Mouse (Mus musculus) gastrocnemius, adult 2 months (tissue): Measurements from ENCODE around the gene Camta1. TPM values are rescaled to one million over a fixed set of nuclear protein-coding genes. Genes with fewer than 3 reads are reported as not detected.

ENCODE experiments used
- DNase-seq: peaks from one replicate; pipeline ENCODE4 v3.0.0; 2022
- H3K27ac ChIP-seq: fragments of 200-600 bp; 2 replicates; pipeline ENCODE4 v1.8.1; 2022; ENCODE audit warnings: mild to moderate bottlenecking
- H3K4me3 ChIP-seq: fragments of 200-600 bp; 2 replicates; pipeline ENCODE4 v1.8.1; 2022; ENCODE audit warnings: mild to moderate bottlenecking, moderate library complexity
- CTCF ChIP-seq: fragments of 200-600 bp; IDR thresholded peaks from 2 replicates; pipeline ENCODE4 v1.8.1; 2022; ENCODE audit warnings: antibody characterized with exemption, mild to moderate bottlenecking, moderate library complexity
- intact Hi-C: fragments of 180-260 bp; cut with DNase I; formaldehyde crosslinking; loops from one replicate; pipeline ENCODE4 v1.15.1; 2025
- total RNA-seq, 2 experiments: library from RNA; stranded (reverse); gene quantifications; 2 replicates each; pipeline ENCODE4 v1.2.3; 2021

Camta1 gene
- total RNA-seq, 2 experiments from 2014 or later: 95.9 to 126 TPM

DNA sequence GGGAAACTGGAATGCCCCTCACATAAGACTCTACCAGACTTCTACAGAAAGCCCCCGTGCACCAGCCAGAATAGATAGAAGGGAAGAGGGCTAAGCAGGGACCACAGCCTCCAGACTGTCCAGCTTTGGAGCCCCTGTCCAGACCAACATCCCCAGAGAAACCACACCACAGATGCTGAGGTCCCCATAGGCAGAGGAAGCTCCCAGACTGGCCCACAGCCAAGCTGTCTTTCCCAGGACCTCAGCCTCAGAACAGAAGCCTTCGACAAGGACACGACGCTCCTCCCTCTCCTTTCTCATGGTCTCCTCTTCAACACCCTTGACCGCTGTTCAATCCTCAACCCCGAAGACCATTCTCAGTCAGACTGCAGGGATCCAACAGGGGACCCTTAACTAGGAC is 148.0 kb downstream of the Camta1 start:
- Histone ChIP-seq H3K27ac (no peak overlapping the region), H3K4me3 (no peak overlapping the region)
- TF ChIP-seq CTCF: no peak
- no peak for DNase-seq
- intact Hi-C loops: no loop called here

DNA sequence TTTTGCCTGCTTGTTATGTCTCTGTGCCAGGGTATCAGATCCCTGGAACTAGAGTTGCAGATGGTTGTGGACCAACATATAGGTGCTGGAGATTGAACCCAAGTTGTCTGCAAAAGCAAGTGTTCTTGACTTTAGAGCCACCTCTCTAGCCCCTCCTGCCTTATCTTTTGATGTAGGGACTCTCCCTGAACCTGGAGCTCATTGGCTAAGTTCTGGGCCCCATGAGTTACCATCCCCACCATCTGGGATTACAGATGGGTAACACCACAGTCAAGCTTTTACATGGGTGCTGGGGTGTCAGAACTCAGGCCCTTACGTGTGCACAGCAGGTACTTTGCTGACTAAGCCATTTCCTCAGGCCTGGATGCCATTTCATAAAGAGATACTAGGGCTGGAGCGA is 150.3 kb downstream of the Camta1 start:
- Histone ChIP-seq H3K4me3 (no peak overlapping the region), H3K27ac (no peak overlapping the region)
- intact Hi-C loops: no loop called here
- DNase-seq: no peak
- no peak for TF ChIP-seq CTCF

DNA sequence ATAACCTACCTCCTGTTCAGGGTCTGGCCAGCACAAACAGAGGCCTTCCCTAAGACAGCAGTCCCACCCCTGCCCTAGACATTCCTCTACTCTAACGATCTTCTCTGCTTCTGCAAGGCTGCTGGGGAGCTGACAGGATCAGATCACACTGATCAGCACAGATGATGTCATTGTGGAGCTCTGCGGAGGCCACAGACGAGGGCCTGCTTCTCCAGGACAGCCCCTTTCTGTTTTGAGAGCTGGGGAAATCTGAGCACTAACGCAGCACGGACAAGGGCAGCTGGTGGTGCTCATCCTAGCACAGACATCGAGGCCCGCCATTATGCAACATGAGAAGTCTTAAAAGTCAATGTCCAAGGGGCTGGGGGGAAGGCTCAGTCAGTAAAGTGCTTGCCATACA is 151.2 kb downstream of the Camta1 start:
- no peak for DNase-seq
- TF ChIP-seq CTCF: no peak
- no peak overlapping the region for H3K27ac ChIP-seq
- H3K4me3 ChIP-seq: no peak overlapping the region
- intact Hi-C loops: no loop called here

DNA sequence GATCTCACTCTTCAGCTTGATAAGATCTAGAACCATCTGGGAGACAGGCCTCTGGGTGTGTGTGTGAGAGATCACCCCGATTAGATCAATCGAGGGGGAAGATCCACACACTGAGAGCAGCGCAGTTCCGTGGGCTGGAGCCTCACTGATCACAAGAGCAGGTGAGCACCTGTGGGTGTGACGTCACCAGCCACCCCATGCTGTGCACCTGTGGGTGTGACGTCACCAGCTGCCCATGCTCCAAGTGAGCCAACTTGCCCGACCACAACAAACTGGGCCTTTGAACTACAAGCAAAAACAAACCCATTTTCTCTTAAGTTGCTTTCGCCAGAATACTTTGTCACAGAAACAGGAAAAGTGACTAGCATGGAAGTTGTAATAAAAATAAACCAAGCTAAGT is 152.4 kb downstream of the Camta1 start:
- TF ChIP-seq CTCF: no peak
- intact Hi-C loops: no loop called here
- H3K27ac ChIP-seq: no peak overlapping the region
- H3K4me3 ChIP-seq: no peak overlapping the region
- no peak for DNase-seq

DNA sequence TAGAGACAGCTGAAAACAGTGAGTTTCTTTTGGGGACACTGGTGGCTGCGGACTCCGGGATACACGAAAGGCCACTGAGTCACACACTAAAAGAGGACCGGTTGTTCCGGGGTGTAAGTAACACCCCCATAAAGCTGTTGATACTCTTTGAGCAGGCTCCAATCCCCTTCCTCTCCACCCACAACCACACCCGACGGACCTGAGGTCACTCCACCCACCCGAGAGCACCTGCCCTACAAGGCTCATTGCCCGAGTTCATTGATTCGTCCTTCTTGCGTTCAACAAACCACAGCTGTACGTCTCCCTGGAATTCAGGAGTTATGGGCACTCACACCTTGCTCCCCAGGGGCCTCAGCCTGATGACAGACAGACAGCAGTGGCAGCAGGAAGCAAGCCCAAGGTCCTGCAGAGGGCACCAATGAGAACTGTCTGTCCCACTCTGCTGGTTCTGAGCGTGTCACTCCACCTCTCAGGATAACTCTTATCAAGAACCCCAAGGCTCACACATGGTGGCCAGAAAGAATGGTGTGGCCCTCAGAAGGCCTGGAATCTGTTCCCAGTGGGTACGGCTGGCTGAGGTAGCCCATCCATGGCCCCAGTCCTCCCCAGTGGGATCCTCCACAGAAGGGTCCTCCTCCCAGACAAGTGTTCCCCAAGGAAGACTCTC is 158.5 kb downstream of the Camta1 start:
- Histone ChIP-seq H3K27ac (no peak overlapping the region), H3K4me3 (no peak overlapping the region)
- TF ChIP-seq CTCF: no peak
- intact Hi-C loops: no loop called here
- DNase-seq: no peak

- no peak overlapping the region for H3K4me3 ChIP-seq
- intact Hi-C loops: no loop called here
- H3K27ac ChIP-seq: no peak overlapping the region
- DNase-seq: no peak
- no peak for TF ChIP-seq CTCF
These were observed 159.2 kb downstream of the Camta1 start for GRCm38 (mm10) chr4:151702463-151702862.

DNA sequence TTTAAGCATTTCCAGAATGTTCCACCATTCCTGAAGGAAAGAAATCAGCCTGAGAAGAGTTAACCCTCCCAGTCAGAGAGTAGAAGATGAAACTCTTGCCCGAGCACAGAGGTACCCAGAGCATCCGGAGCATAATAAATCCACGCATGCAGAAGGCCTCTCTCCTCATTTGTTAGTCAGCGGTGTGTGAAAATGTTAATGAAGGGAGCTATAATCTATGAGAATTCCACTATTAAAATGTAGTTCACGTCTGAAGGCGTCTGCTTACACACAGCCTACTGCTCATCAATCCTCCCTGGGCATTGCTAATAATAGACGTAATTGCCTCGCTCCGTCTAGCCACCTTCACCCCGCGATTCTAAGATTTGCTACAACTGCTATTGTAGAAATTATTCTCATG is 165.7 kb downstream of the Camta1 start:
- DNase-seq: no peak
- intact Hi-C loops: no loop called here
- TF ChIP-seq CTCF: no peak
- Histone ChIP-seq H3K4me3 (no peak overlapping the region), H3K27ac (no peak overlapping the region)

- H3K4me3 ChIP-seq: no peak overlapping the region
- intact Hi-C loops: no loop called here
- TF ChIP-seq CTCF: no peak
- DNase-seq: no peak
- no peak overlapping the region for H3K27ac ChIP-seq
These were observed 167.1 kb downstream of the Camta1 start for GRCm38 (mm10) chr4:151694531-151694930.

- TF ChIP-seq CTCF: peak; percentile 37
- no peak for DNase-seq
- no peak overlapping the region for H3K4me3 ChIP-seq
- H3K27ac ChIP-seq: no peak overlapping the region
- intact Hi-C loops: no loop called here
These were observed 167.6 kb downstream of the Camta1 start for GRCm38 (mm10) chr4:151694047-151694446.

- intact Hi-C loops: no loop called here
- Histone ChIP-seq H3K4me3 (no peak overlapping the region), H3K27ac (no peak overlapping the region)
- DNase-seq: no peak
- TF ChIP-seq CTCF: no peak
These were observed 171.6 kb downstream of the Camta1 start for GRCm38 (mm10) chr4:151690041-151690440.

- intact Hi-C loops: no loop called here
- Histone ChIP-seq H3K27ac (no peak overlapping the region), H3K4me3 (no peak overlapping the region)
- no peak for TF ChIP-seq CTCF
- no peak for DNase-seq
These were observed 173.5 kb downstream of the Camta1 start for GRCm38 (mm10) chr4:151688206-151688605.

GRCm38 (mm10) chr4:151684596-151684995 is 177.1 kb downstream of the Camta1 start:
- TF ChIP-seq CTCF: no peak
- DNase-seq: peak; percentile 44
- Histone ChIP-seq H3K27ac (no peak overlapping the region), H3K4me3 (no peak overlapping the region)
- intact Hi-C loops: loop anchor here (2.0 kb wide), 1 partner anchor 46 kb away; no protein-coding TSS in a partner anchor

DNA sequence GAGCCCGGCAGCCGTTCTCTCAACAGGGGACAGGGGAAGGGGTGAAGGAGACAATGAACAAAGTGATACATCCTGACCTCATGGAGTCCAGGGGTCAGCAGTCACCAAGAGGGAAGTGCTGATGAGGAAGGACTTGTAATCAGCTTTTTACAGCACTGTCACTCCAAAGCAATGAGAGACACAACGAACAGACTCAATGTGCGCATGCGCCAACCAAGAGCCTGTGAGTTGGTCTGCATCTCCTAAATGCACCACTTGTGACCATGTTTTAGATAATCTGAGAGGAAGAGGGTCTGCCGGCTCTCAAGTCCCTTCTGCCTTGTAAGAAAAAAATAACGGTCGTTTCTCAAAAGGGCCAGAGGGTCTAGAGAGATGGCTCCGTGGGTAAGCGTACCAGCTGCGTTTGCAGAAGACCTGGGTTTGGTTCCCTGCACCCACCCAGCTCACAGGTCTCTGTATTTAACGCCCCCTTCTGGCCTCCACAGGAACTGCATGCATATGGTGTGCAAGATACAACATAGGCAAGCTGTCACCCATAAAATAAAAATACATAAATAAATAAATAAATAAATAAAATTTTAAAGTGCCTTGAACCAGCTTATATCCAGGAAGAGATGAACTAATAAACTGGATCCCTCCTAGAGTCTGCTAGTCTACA is 178.7 kb downstream of the Camta1 start:
- H3K27ac ChIP-seq: no peak overlapping the region
- no peak overlapping the region for H3K4me3 ChIP-seq
- no peak for DNase-seq
- intact Hi-C loops: no loop called here
- peak; percentile 38 for TF ChIP-seq CTCF

DNA sequence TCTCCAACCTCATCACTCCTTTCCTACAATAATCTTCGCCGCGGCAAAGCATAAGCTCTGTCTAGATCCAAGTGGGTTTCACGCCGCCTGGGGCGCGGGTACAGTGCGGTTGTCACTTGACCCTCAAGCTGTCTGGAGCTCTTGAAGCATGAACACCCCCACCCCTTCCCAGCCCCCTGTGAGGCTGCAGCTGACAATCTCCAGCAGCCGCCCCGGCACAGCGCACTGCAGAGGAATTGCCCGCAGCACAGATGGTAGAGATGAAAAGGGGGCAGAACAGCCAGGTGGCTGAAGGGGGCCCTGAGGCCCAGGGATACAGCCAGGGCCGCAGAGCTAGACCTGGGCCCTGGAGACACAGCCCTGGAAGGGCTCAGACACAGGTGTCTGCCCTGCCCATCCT is 189.2 kb downstream of the Camta1 start:
- H3K27ac ChIP-seq: no peak overlapping the region
- no peak for DNase-seq
- intact Hi-C loops: no loop called here
- no peak for TF ChIP-seq CTCF
- no peak overlapping the region for H3K4me3 ChIP-seq
